Mouse (Mus musculus) lung, postnatal 0 days (tissue): Measurements from ENCODE around the gene Sh3tc1. TPM values are rescaled to one million over a fixed set of nuclear protein-coding genes. Genes with fewer than 3 reads are reported as not detected.

ENCODE experiments used
- ATAC-seq: fragments of 200-750 bp; cut with Nextera tagmentation; 2 replicates; pipeline ENCODE4 v1.8.0; 2017; ENCODE audit warnings: moderate library complexity
- DNase-seq: peaks from one replicate; pipeline ENCODE4 v3.0.0-alpha.2; 2016; ENCODE audit warnings: low spot score
- H3K27ac ChIP-seq: fragments of 300-500 bp; sonication (generic); 2 replicates; pipeline ENCODE4 v1.5.1; 2014; ENCODE audit warnings: antibody characterized with exemption, mild to moderate bottlenecking, low read length, mixed read lengths
- H3K27me3 ChIP-seq: fragments of 300-500 bp; sonication (generic); replicated peaks from 2 replicates; pipeline ENCODE4 v1.6.1; 2014; ENCODE audit warnings: low read length, mixed read lengths; ENCODE audit not compliant: insufficient read depth
- H3K36me3 ChIP-seq: fragments of 300-500 bp; sonication (generic); 2 replicates; pipeline ENCODE4 v1.6.1; 2014; ENCODE audit warnings: low read length, mixed read lengths; ENCODE audit not compliant: insufficient read depth
- H3K4me1 ChIP-seq: fragments of 300-500 bp; sonication (generic); 2 replicates; pipeline ENCODE4 v1.6.1; 2014; ENCODE audit warnings: antibody characterized with exemption, low read depth, low read length, mixed read lengths; ENCODE audit not compliant: insufficient read depth
- H3K4me2 ChIP-seq: fragments of 300-500 bp; sonication (generic); replicated peaks from 2 replicates; pipeline ENCODE4 v1.6.1; 2014; ENCODE audit warnings: low read depth, mild to moderate bottlenecking, low read length, moderate library complexity, mixed read lengths
- H3K4me3 ChIP-seq: fragments of 300-500 bp; sonication (generic); 2 replicates; pipeline ENCODE4 v1.5.1; 2014; ENCODE audit warnings: low read depth, low read length
- H3K9ac ChIP-seq: fragments of 300-500 bp; sonication (generic); replicated peaks from 2 replicates; pipeline ENCODE4 v1.6.1; 2014; ENCODE audit warnings: low read depth, mild to moderate bottlenecking
- H3K9me3 ChIP-seq: fragments of 300-500 bp; sonication (generic); 2 replicates; pipeline ENCODE4 v1.6.1; 2016; ENCODE audit warnings: low read length, mixed read lengths
- CTCF ChIP-seq: IDR thresholded peaks from 2 replicates; pipeline ENCODE4 v1.5.1; 2016; ENCODE audit warnings: antibody characterized with exemption, mild to moderate bottlenecking
- EP300 ChIP-seq: IDR thresholded peaks from 2 replicates; pipeline ENCODE4 v1.6.1; 2016; ENCODE audit warnings: antibody characterized with exemption, mild to moderate bottlenecking, control low read depth
- WGBS: fragments of 180-500 bp; shearing (Covaris S2); extraction: QIAGEN DNeasy Blood & Tissue Kit; methylation state at CpG from one replicate; pipeline ENCODE4 v1.1.7; 2014; 5-methylcytosine and 5-hydroxymethylcytosine counted together
- polyA plus RNA-seq: library from polyadenylated mRNA; unstranded; fragments of >200 nt; fragmentation: Nextera tagmentation; extraction: Ambion mirVana; gene quantifications from 2 replicates; pipeline ENCODE4 v1.2.1, GENCODE M21; 2015

The Sh3tc1 gene
- polyA plus RNA-seq, 1 experiment from 2014 or later = 21.1 TPM

DNA sequence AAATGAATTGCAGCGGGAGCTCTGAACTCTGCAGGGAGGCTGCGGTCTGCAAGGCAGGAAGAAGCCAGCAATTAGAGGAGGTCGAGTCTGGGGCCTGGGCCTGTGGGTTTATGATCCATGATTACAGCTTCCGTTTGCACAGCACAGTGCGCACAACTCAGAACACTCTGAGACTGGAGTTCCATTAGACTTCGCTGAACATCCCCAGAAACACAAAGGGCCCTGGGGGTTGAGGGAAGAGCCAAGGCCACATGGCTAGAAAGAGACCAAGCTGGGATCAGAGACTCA, 34.3 kb upstream of the Sh3tc1 start:
- Histone ChIP-seq H3K27me3 (no peaks in the 10 kb centered on the region), H3K4me3 (no peak overlapping the region), H3K9ac (no peak overlapping the region), H3K36me3 (no peaks in the 10 kb centered on the region), H3K4me2 (no peak overlapping the region), H3K4me1 (no peaks in the 10 kb centered on the region), H3K9me3 (no peaks in the 10 kb centered on the region), H3K27ac (no peak overlapping the region)
- TF ChIP-seq CTCF = no peak
- no peak for TF ChIP-seq EP300
- ATAC-seq (no peak), DNase-seq (no peak)
- 56% methylated on average over 6 of the region's 6 CpGs for WGBS

- Histone ChIP-seq H3K4me3 (no peak overlapping the region), H3K9me3 (no peaks in the 10 kb centered on the region), H3K4me2 (no peak overlapping the region), H3K27ac (no peak overlapping the region), H3K9ac (no peak overlapping the region), H3K36me3 (no peaks in the 10 kb centered on the region), H3K27me3 (no peaks in the 10 kb centered on the region), H3K4me1 (no peaks in the 10 kb centered on the region)
- ATAC-seq = no peak
- WGBS = 54% methylated on average over 13 of the region's 13 CpGs
- no peak for TF ChIP-seq EP300
- no peak for TF ChIP-seq CTCF
- no peak for DNase-seq
These were observed 33.7 kb upstream of the Sh3tc1 start for GRCm38 (mm10) chr5:35773274-35774136.

DNA sequence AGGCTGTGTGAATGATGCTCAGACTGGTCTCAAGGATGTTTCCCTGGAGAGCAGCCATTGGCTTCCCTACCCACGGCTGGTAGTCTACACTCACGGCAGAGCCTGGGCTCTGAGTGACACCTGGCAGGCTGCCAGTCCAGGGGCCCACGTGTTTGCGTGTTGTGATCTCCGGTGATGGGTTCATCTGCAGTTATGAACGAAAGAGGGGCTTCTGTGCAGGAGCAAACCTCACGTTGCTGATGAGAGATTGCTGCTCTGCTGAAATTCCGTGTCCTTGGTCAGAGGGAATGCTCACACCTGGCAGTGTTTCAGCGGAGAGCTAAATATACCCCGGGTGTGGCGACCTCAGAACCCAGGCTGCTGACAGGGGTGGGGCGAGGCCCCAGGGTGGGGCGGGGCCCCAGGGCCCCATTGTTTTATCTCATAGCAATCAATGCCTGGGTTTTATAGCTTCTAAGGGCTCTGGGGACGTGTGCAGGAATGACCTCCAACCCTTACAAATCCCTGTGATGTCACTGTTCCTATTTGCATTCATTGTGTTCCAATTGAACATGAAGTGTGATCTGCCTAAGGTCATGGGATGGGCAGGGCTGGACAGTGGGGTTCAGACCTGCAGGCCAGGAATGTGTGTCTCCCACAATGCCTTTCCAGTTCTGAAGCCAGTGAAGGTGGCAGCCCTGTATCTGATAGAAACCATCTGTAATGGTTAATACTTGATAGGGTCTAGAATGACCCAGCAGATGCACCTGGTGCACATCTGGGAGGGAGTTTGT, 31.3 kb upstream of the Sh3tc1 start:
- H3K27me3 ChIP-seq = no peaks in the 10 kb centered on the region
- H3K4me2 ChIP-seq = no peak overlapping the region
- WGBS = 39% methylated on average over 14 of the region's 14 CpGs
- no peak for DNase-seq
- no peak for TF ChIP-seq CTCF
- TF ChIP-seq EP300 = no peak
- H3K27ac ChIP-seq = no peak overlapping the region
- H3K9me3 ChIP-seq = no peaks in the 10 kb centered on the region
- H3K9ac ChIP-seq = no peak overlapping the region
- H3K4me3 ChIP-seq = no peak overlapping the region
- H3K4me1 ChIP-seq = no peaks in the 10 kb centered on the region
- no peak for ATAC-seq
- H3K36me3 ChIP-seq = no peaks in the 10 kb centered on the region

DNA sequence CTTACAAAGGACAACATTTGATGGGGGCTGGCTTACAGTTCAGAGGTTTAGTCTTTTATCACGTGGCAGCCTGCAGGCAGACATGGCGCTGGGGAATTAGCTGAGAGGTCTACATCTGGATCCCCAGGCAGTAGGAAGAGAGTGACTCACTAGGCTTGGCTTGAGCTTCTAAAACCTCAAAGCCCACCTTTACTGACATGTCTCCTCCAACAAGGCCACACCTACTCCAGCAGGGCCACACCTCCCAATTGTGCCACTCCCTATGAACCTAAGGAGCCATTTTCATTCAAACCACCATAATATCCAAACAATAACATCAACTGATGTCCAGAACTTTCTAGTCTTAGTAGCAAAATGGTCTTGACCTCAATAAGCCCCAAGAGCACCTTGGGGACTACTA, 30.5 kb upstream of the Sh3tc1 start:
- Histone ChIP-seq H3K27ac (no peak overlapping the region), H3K27me3 (no peaks in the 10 kb centered on the region), H3K9me3 (no peaks in the 10 kb centered on the region), H3K36me3 (no peaks in the 10 kb centered on the region), H3K4me3 (no peak overlapping the region), H3K4me2 (no peak overlapping the region), H3K9ac (no peak overlapping the region), H3K4me1 (no peaks in the 10 kb centered on the region)
- ATAC-seq (no peak), DNase-seq (no peak)
- WGBS = 81% methylated on average over 2 of the region's 2 CpGs
- TF ChIP-seq EP300 (no peak), CTCF (no peak)

- Histone ChIP-seq H3K4me3 (no peak overlapping the region), H3K4me2 (no peak overlapping the region), H3K9me3 (no peaks in the 10 kb centered on the region), H3K4me1 (no peaks in the 10 kb centered on the region), H3K9ac (no peak overlapping the region), H3K27me3 (no peaks in the 10 kb centered on the region), H3K36me3 (no peaks in the 10 kb centered on the region), H3K27ac (no peak overlapping the region)
- WGBS = 75% methylated on average over 7 of the region's 7 CpGs
- ATAC-seq (no peak), DNase-seq (no peak)
- no peak for TF ChIP-seq EP300
- TF ChIP-seq CTCF = no peak
These were observed 29.2 kb upstream of the Sh3tc1 start for GRCm38 (mm10) chr5:35768997-35769396.

GRCm38 (mm10) chr5:35768525-35768924, 28.7 kb upstream of the Sh3tc1 start:
- Histone ChIP-seq H3K4me2 (no peak overlapping the region), H3K9me3 (no peaks in the 10 kb centered on the region), H3K27me3 (no peaks in the 10 kb centered on the region), H3K27ac (no peak overlapping the region), H3K9ac (no peak overlapping the region), H3K36me3 (no peaks in the 10 kb centered on the region), H3K4me3 (no peak overlapping the region), H3K4me1 (no peaks in the 10 kb centered on the region)
- WGBS = 69% methylated on average over 3 of the region's 3 CpGs
- TF ChIP-seq EP300 (no peak), CTCF (no peak)
- DNase-seq (no peak), ATAC-seq (no peak)
